Mouse (Mus musculus): ENCODE measurements around the gene Mtus2. TPM values are rescaled to one million over a fixed set of nuclear protein-coding genes. Genes with fewer than 3 reads are reported as not detected.

Gene Mtus2
- polyA plus RNA-seq, 1 experiment = not detected

DNA sequence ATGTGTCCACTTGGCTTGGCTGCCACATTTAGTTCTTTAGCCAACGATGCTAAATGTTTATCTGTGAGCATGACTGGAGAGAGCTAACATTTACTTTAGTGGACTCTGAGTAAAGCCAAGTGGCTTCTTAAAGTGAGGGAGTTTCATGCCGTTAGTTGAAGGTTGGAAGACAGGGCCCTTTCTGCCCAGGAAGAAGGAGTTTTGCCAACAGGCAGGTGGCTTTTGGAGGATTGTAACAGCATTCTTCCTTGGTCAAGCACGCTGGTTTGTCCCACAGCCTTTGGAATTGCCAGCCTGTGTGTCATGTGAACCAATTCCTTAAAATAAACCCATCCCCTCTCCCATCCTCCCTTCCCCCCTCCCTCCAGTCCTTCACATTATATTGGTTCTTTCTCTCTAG lies 100.3 kb downstream of the Mtus2 start:
- Histone ChIP-seq H3K4me3 (replicated peaks; ENCODE audit: control insufficient read depth, low read depth, low read length) (no peak overlapping the region), H3K27ac (ENCODE audit: control insufficient read depth, insufficient read depth, low read depth, low read length, poor library complexity) (no peak overlapping the region)
- WGBS = 74% methylated on average over 3 of the region's 3 CpGs

DNA sequence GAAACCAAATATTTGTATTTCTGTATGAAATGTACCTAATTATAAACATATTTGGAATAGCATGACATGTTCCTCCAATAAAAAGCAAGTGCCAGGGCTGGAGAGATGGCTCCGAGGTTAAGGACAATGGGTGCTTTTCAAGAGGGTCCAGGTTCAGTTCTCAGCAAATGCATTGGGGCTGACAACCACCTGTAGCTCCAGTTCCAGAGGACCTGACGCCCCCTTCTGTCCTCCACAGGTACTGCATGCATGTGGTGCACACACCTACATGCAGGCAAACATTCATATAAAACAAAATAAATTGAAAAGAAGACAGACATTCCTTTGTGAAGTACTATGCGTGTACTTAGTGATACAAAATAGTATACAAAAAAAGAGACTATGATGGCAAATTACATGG lies 102.2 kb downstream of the Mtus2 start:
- 71% methylated on average over 3 of the region's 3 CpGs for WGBS
- no peak for TF ChIP-seq POLR2A (IDR thresholded peaks at IDR 0.05; ENCODE audit: borderline replicate concordance, control insufficient read depth, low read depth, low read length)
- no peak for TF ChIP-seq CTCF (IDR thresholded peaks at IDR 0.05; ENCODE audit: control insufficient read depth, insufficient read depth, low read length)

More for the DNA sequence above, 100.3 kb downstream of the Mtus2 start:
- H3K4me1 ChIP-seq (ENCODE audit: control insufficient read depth, insufficient read depth, low read length) = no peaks in the 10 kb centered on the region
- TF ChIP-seq POLR2A (IDR thresholded peaks at IDR 0.05; ENCODE audit: borderline replicate concordance, control insufficient read depth, low read depth, low read length) = no peak
- TF ChIP-seq CTCF (IDR thresholded peaks at IDR 0.05; ENCODE audit: control insufficient read depth, insufficient read depth, low read length) = no peak

DNA sequence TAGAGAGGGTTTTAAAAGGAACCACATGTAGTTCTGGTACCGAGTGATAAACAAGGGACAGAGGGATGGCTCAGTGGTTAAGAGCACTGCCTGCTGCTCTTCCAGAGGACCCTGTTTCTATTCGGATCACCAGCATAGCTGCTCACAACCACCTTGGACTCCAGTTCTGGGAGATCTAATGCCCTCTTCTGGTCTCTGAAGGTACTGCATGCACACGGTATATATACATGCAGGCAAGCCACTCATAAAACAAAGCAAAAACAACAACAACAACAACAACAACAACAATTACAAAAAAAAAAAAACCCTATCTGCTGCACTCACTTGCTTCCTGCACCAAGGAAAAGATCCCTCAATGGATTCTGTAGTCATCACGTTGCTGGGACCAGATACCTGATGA lies 104.7 kb downstream of the Mtus2 start:
- TF ChIP-seq CTCF (IDR thresholded peaks at IDR 0.05; ENCODE audit: control insufficient read depth, insufficient read depth, low read length) (no peak), POLR2A (IDR thresholded peaks at IDR 0.05; ENCODE audit: borderline replicate concordance, control insufficient read depth, low read depth, low read length) (no peak)
- no peaks in the 10 kb centered on the region for H3K4me1 ChIP-seq (ENCODE audit: control insufficient read depth, insufficient read depth, low read length)
- 84% methylated on average over 4 of the region's 4 CpGs for WGBS
- no peak overlapping the region for H3K4me3 ChIP-seq (replicated peaks; ENCODE audit: control insufficient read depth, low read depth, low read length)
- no peak overlapping the region for H3K27ac ChIP-seq (ENCODE audit: control insufficient read depth, insufficient read depth, low read depth, low read length, poor library complexity)

More for the DNA sequence above, 102.2 kb downstream of the Mtus2 start:
- no peak overlapping the region for H3K27ac ChIP-seq (ENCODE audit: control insufficient read depth, insufficient read depth, low read depth, low read length, poor library complexity)
- no peak overlapping the region for H3K4me3 ChIP-seq (replicated peaks; ENCODE audit: control insufficient read depth, low read depth, low read length)
- no peaks in the 10 kb centered on the region for H3K4me1 ChIP-seq (ENCODE audit: control insufficient read depth, insufficient read depth, low read length)

- Histone ChIP-seq H3K4me3 (replicated peaks; ENCODE audit: control insufficient read depth, low read depth, low read length) (no peak overlapping the region), H3K27ac (ENCODE audit: control insufficient read depth, insufficient read depth, low read depth, low read length, poor library complexity) (no peak overlapping the region), H3K4me1 (ENCODE audit: control insufficient read depth, insufficient read depth, low read length) (no peaks in the 10 kb centered on the region)
- 81% methylated on average over 3 of the region's 3 CpGs for WGBS
- no peak for TF ChIP-seq POLR2A (IDR thresholded peaks at IDR 0.05; ENCODE audit: borderline replicate concordance, control insufficient read depth, low read depth, low read length)
Observed at GRCm38 (mm10) chr5:148063745-148064144, 106.6 kb downstream of the Mtus2 start.

GRCm38 (mm10) chr5:148065251-148065650 lies 108.1 kb downstream of the Mtus2 start:
- Histone ChIP-seq H3K27ac (ENCODE audit: control insufficient read depth, insufficient read depth, low read depth, low read length, poor library complexity) (no peak overlapping the region), H3K4me3 (replicated peaks; ENCODE audit: control insufficient read depth, low read depth, low read length) (no peak overlapping the region), H3K4me1 (ENCODE audit: control insufficient read depth, insufficient read depth, low read length) (no peaks in the 10 kb centered on the region)
- WGBS = 69% methylated on average over 5 of the region's 5 CpGs
- TF ChIP-seq CTCF (IDR thresholded peaks at IDR 0.05; ENCODE audit: control insufficient read depth, insufficient read depth, low read length) = no peak

DNA sequence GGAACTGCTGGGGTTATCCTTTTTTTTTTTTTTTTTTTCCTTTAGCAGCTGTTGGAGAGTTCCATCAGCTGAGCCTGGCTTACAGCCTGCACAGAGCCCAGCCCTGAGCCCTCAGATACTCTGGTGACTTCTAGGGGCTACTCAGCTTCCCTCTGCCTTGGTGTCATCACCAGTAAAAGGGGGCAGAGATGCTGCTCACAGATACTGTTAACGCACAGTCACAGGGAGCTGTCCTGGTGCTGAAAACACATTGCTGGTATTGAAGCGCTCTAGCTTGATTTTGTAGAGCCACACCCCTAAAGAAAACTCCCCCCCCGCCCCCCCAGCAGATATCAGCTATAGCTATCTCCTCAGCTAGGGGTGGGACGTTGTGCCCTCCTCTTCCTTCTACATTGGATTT lies 112.8 kb downstream of the Mtus2 start:
- WGBS = 11% methylated on average over 4 of the region's 4 CpGs
- H3K4me3 ChIP-seq (replicated peaks; ENCODE audit: control insufficient read depth, low read depth, low read length) = no peak overlapping the region
- no peaks in the 10 kb centered on the region for H3K4me1 ChIP-seq (ENCODE audit: control insufficient read depth, insufficient read depth, low read length)
- H3K27ac ChIP-seq (ENCODE audit: control insufficient read depth, insufficient read depth, low read depth, low read length, poor library complexity) = no peak overlapping the region
- TF ChIP-seq CTCF (IDR thresholded peaks at IDR 0.05; ENCODE audit: control insufficient read depth, insufficient read depth, low read length) (no peak), POLR2A (IDR thresholded peaks at IDR 0.05; ENCODE audit: borderline replicate concordance, control insufficient read depth, low read depth, low read length) (no peak)

- TF ChIP-seq POLR2A (IDR thresholded peaks at IDR 0.05; ENCODE audit: borderline replicate concordance, control insufficient read depth, low read depth, low read length) = no peak
- TF ChIP-seq CTCF (IDR thresholded peaks at IDR 0.05; ENCODE audit: control insufficient read depth, insufficient read depth, low read length) = no peak
- no peaks in the 10 kb centered on the region for H3K4me1 ChIP-seq (ENCODE audit: control insufficient read depth, insufficient read depth, low read length)
- WGBS = 12% methylated on average over 9 of the region's 9 CpGs
- no peak overlapping the region for H3K27ac ChIP-seq (ENCODE audit: control insufficient read depth, insufficient read depth, low read depth, low read length, poor library complexity)
- no peak overlapping the region for H3K4me3 ChIP-seq (replicated peaks; ENCODE audit: control insufficient read depth, low read depth, low read length)
Observed at GRCm38 (mm10) chr5:148071800-148072199, 114.7 kb downstream of the Mtus2 start.

GRCm38 (mm10) chr5:148073461-148073860 lies 116.3 kb downstream of the Mtus2 start:
- Histone ChIP-seq H3K4me3 (replicated peaks; ENCODE audit: control insufficient read depth, low read depth, low read length) (no peak overlapping the region), H3K27ac (ENCODE audit: control insufficient read depth, insufficient read depth, low read depth, low read length, poor library complexity) (no peak overlapping the region), H3K4me1 (ENCODE audit: control insufficient read depth, insufficient read depth, low read length) (no peaks in the 10 kb centered on the region)
- WGBS = 84% methylated on average over 5 of the region's 5 CpGs
- TF ChIP-seq POLR2A (IDR thresholded peaks at IDR 0.05; ENCODE audit: borderline replicate concordance, control insufficient read depth, low read depth, low read length) (no peak), CTCF (IDR thresholded peaks at IDR 0.05; ENCODE audit: control insufficient read depth, insufficient read depth, low read length) (no peak)

- no peaks in the 10 kb centered on the region for H3K4me1 ChIP-seq (ENCODE audit: control insufficient read depth, insufficient read depth, low read length)
- H3K4me3 ChIP-seq (replicated peaks; ENCODE audit: control insufficient read depth, low read depth, low read length) = no peak overlapping the region
- no peak overlapping the region for H3K27ac ChIP-seq (ENCODE audit: control insufficient read depth, insufficient read depth, low read depth, low read length, poor library complexity)
- WGBS = 68% methylated on average over 3 of the region's 3 CpGs
- TF ChIP-seq POLR2A (IDR thresholded peaks at IDR 0.05; ENCODE audit: borderline replicate concordance, control insufficient read depth, low read depth, low read length) (no peak), CTCF (IDR thresholded peaks at IDR 0.05; ENCODE audit: control insufficient read depth, insufficient read depth, low read length) (no peak)
Observed at GRCm38 (mm10) chr5:148079732-148080131, 122.6 kb downstream of the Mtus2 start.
